Mouse (Mus musculus): ENCODE data around the gene Ptch1. TPM values are rescaled to one million over a fixed set of nuclear protein-coding genes. Genes with fewer than 3 reads are reported as not detected.

Ptch1 gene
- total and polyA plus RNA-seq, 3 experiments, result 6.2 to 14.9 (median 7.4) TPM

DNA sequence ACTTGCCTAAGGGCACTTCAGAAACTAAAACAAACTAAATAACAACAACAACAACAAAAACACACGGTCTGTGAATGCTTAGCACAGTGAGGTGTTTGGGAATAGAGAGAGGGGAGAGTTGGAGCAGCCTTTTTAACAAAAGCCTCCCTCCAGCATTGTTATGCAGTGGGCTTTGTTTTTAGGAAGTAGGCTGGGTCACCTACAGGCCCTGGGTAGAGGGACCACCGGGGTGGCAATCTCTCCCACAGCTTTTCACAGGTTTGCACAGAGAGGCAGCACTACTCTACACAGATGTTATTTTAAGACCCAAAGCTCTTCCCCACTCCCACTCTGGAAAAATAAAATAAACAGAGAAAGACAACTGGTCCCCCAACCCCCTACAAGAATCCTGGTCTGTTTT is 44.5 kb downstream of the Ptch1 start:
- no peak overlapping the region for H3K27ac ChIP-seq (ENCODE audit: insufficient read depth, low read depth)
- H3K4me2 ChIP-seq (ENCODE audit: insufficient read depth, low read depth, poor library complexity, severe bottlenecking), result no peak overlapping the region
- H3K4me1 ChIP-seq (ENCODE audit: control insufficient read depth in 1 of 2, insufficient read depth in 2 of 2), result peaks cover 8 to 32% of the 10 kb centered on the region in 2 experiments; a peak in 3 of 4 replicates
- DNase-seq (ENCODE audit: extremely low read depth), result no peak
- H3K79me2 ChIP-seq (replicated peaks; ENCODE audit: control insufficient read depth, extremely low read depth, insufficient read depth, poor library complexity, severe bottlenecking), result no peaks in the 10 kb centered on the region
- H3K27me3 ChIP-seq (replicated peaks), result no peaks in the 10 kb centered on the region
- dilution Hi-C loops (cut with MboI; ENCODE audit: extremely low pct_ligation_motif_present, extremely low pct_unique_long_range_greater_than_20kb, low sequenced_read_pairs) (no loop called here), in situ Hi-C loops (cut with MboI; ENCODE audit: low pct_ligation_motif_present, low pct_unique_long_range_greater_than_20kb, low sequenced_read_pairs) (no loop called here)
- no peak overlapping the region for H3K4me3 ChIP-seq (replicated peaks in 1 of 3; ENCODE audit: low read depth in 2 of 3, low read length in 2 of 3, poor library complexity in 1 of 3)
- H3K9me3 ChIP-seq (replicated peaks; ENCODE audit: low read length), result no peaks in the 10 kb centered on the region
- peaks cover 61 to 86% of the 10 kb centered on the region in 2 experiments for H3K36me3 ChIP-seq (replicated peaks in 1 of 2; ENCODE audit: control insufficient read depth in 1 of 2, insufficient read depth in 1 of 2, low read length in 1 of 2)
- no peak overlapping the region for H3K9ac ChIP-seq (ENCODE audit: insufficient read depth, low read depth)
- TF ChIP-seq JUN (IDR thresholded peaks at IDR 0.05; ENCODE audit: insufficient read depth, low read depth, low read length) (no peak), SIN3A (IDR thresholded peaks at IDR 0.05; ENCODE audit: low read length) (no peak), MAX (IDR thresholded peaks at IDR 0.05; ENCODE audit: low read length) (no peak), TCF12 (IDR thresholded peaks at IDR 0.05; ENCODE audit: low read depth, low read length) (no peak), RAD21 (IDR thresholded peaks at IDR 0.05; ENCODE audit: low read depth, low read length) (no peak), CTCF (conservative IDR thresholded peaks at IDR 0.05 in 1 of 2, IDR thresholded peaks at IDR 0.05 in 1 of 2; ENCODE audit: low read depth in 2 of 2, low read length in 2 of 2) (no peak), USF2 (conservative IDR thresholded peaks at IDR 0.05; ENCODE audit: low read depth, low read length) (no peak)

- Histone ChIP-seq H3K27me3 (replicated peaks) (no peaks in the 10 kb centered on the region), H3K4me2 (ENCODE audit: insufficient read depth, low read depth, poor library complexity, severe bottlenecking) (no peak overlapping the region), H3K4me3 (replicated peaks in 1 of 3; ENCODE audit: low read depth in 2 of 3, low read length in 2 of 3, poor library complexity in 1 of 3) (no peak overlapping the region), H3K4me1 (ENCODE audit: control insufficient read depth in 1 of 2, insufficient read depth in 2 of 2) (peaks cover 8 to 32% of the 10 kb centered on the region in 2 experiments; a peak in 3 of 4 replicates), H3K27ac (ENCODE audit: insufficient read depth, low read depth) (no peak overlapping the region), H3K36me3 (replicated peaks in 1 of 2; ENCODE audit: control insufficient read depth in 1 of 2, insufficient read depth in 1 of 2, low read length in 1 of 2) (peaks cover 59 to 85% of the 10 kb centered on the region in 2 experiments), H3K79me2 (replicated peaks; ENCODE audit: control insufficient read depth, extremely low read depth, insufficient read depth, poor library complexity, severe bottlenecking) (no peaks in the 10 kb centered on the region), H3K9ac (ENCODE audit: insufficient read depth, low read depth) (no peak overlapping the region), H3K9me3 (replicated peaks; ENCODE audit: low read length) (no peaks in the 10 kb centered on the region)
- dilution Hi-C loops (cut with MboI; ENCODE audit: extremely low pct_ligation_motif_present, extremely low pct_unique_long_range_greater_than_20kb, low sequenced_read_pairs), result no loop called here
- peak; percentile 88 for DNase-seq (ENCODE audit: extremely low read depth)
- TF ChIP-seq MAFK (IDR thresholded peaks at IDR 0.05; ENCODE audit: insufficient replicate concordance, low read length), result 0 out of 2 replicates have a peak, but pooled peaks have one; percentile 38
- 0 out of 2 replicates have a peak, but pooled peaks have one; percentile 31 for TF ChIP-seq KAT2A (IDR thresholded peaks at IDR 0.05; ENCODE audit: insufficient replicate concordance, low read length)
- no peak for TF ChIP-seq JUND (conservative IDR thresholded peaks at IDR 0.05; ENCODE audit: low read depth, low read length)
- no peak for TF ChIP-seq PAX5 (IDR thresholded peaks at IDR 0.05; ENCODE audit: low read length)
- TF ChIP-seq RAD21 (IDR thresholded peaks at IDR 0.05; ENCODE audit: low read depth, low read length), result peak; percentile 16
- no peak for TF ChIP-seq POLR2A (IDR thresholded peaks at IDR 0.05; ENCODE audit: low read depth, low read length)
- TF ChIP-seq MEF2A (IDR thresholded peaks at IDR 0.05; ENCODE audit: borderline replicate concordance, low read depth, low read length), result peak; percentile 86
- TF ChIP-seq CHD2 (IDR thresholded peaks at IDR 0.05; ENCODE audit: low read length), result peak; percentile 86
- TF ChIP-seq IRF4 (IDR thresholded peaks at IDR 0.05; ENCODE audit: low read depth, low read length), result peak; percentile 84
- peak; percentile 83 for TF ChIP-seq EP300 (IDR thresholded peaks at IDR 0.05; ENCODE audit: low read length)
- peak; percentile 98 for TF ChIP-seq ETS1 (conservative IDR thresholded peaks at IDR 0.05; ENCODE audit: low read depth, low read length)
- no peak for TF ChIP-seq USF1 (IDR thresholded peaks at IDR 0.05; ENCODE audit: low read depth, low read length)
- peak; percentile 46 for TF ChIP-seq MXI1 (IDR thresholded peaks at IDR 0.05; ENCODE audit: low read depth, low read length)
- peak; percentile 33 for TF ChIP-seq SMC3 (IDR thresholded peaks at IDR 0.05; ENCODE audit: low read depth, low read length)
- TF ChIP-seq E2F4 (IDR thresholded peaks at IDR 0.05; ENCODE audit: insufficient replicate concordance, low read depth, low read length), result peak; percentile 97
- TF ChIP-seq RCOR1 (conservative IDR thresholded peaks at IDR 0.05; ENCODE audit: low read depth, low read length), result no peak
- 0 out of 2 replicates have a peak, but pooled peaks have one; percentile 22 for TF ChIP-seq MAZ (IDR thresholded peaks at IDR 0.05; ENCODE audit: low read depth, low read length)
- no peak for TF ChIP-seq UBTF (IDR thresholded peaks at IDR 0.05; ENCODE audit: low read depth, low read length)
- no peak for TF ChIP-seq MAX (IDR thresholded peaks at IDR 0.05; ENCODE audit: low read length)
- no peak for TF ChIP-seq ZMIZ1 (IDR thresholded peaks at IDR 0.05; ENCODE audit: low read depth, low read length)
- peak; percentile 74 for TF ChIP-seq BHLHE40 (IDR thresholded peaks at IDR 0.05; ENCODE audit: low read depth, low read length)
- 0 out of 2 replicates have a peak, but pooled peaks have one; percentile 46 for TF ChIP-seq MYC (IDR thresholded peaks at IDR 0.05; ENCODE audit: low read depth, low read length)
- TF ChIP-seq ELF1 (IDR thresholded peaks at IDR 0.05; ENCODE audit: low read depth, low read length), result peak; percentile 54
- TF ChIP-seq TCF12 (IDR thresholded peaks at IDR 0.05; ENCODE audit: low read depth, low read length), result peak; percentile 96
- TF ChIP-seq HCFC1 (IDR thresholded peaks at IDR 0.05; ENCODE audit: low read depth, low read length), result 0 out of 2 replicates have a peak, but pooled peaks have one; percentile 11
- no peak for TF ChIP-seq POLR2AphosphoS2 (IDR thresholded peaks at IDR 0.05; ENCODE audit: low read depth, low read length)
- peak; percentile 85 for TF ChIP-seq SIN3A (IDR thresholded peaks at IDR 0.05; ENCODE audit: low read length)
- TF ChIP-seq ZNF384 (IDR thresholded peaks at IDR 0.05; ENCODE audit: low read depth, low read length), result 0 out of 2 replicates have a peak, but pooled peaks have one; percentile 29
- no peak for TF ChIP-seq TBP (conservative IDR thresholded peaks at IDR 0.05; ENCODE audit: low read depth, low read length)
- in situ Hi-C loops (cut with MboI; ENCODE audit: low pct_ligation_motif_present, low pct_unique_long_range_greater_than_20kb, low sequenced_read_pairs), result no loop called here
These were observed 45.2 kb downstream of the Ptch1 start for GRCm38 (mm10) chr13:63528164-63528675.

Measured in CH12.LX (cell line).